Mouse (Mus musculus) liver, postnatal 0 days (tissue): ENCODE data around the gene Hcn3.

ENCODE experiments used
- CTCF ChIP-seq: sonication (generic); IDR thresholded peaks from 2 replicates; pipeline ENCODE4 v1.5.1; 2016; ENCODE audit warnings: antibody characterized with exemption, low read depth
- EP300 ChIP-seq: IDR thresholded peaks from 2 replicates; pipeline ENCODE4 v1.6.1; 2016; ENCODE audit warnings: antibody characterized with exemption, low read depth, mild to moderate bottlenecking

DNA sequence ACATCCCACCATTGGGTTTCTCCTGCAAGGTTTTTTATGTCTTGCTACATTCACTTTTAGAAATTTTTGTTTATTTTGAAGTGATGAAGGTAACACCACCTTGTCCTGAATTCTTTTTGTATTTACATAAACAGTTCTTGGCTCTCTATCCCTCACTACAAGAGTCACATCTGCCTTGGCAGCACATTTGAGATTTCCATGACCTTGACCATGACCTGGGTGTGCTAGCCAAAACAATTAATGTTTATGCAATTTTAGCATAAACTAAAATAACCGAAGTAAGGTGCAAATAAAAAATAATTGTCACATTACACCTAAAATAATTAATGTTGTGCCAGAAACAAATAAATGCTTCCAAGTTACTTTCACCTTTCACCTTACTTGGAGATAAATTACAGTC is 51.9 kb downstream of the Hcn3 start:
- TF ChIP-seq CTCF (no peak), EP300 (no peak)
